Mouse (Mus musculus): Measurements from ENCODE around the gene Cnga1.
A peak's percentile ranks its signal among the peaks of the same experiment; 100 is the strongest.
"Not testable (repeated sequence)": the region's sequence is repeated elsewhere in the genome, so short reads cannot be mapped to it uniquely, and the experiment has no call there.

Gene Cnga1

DNA sequence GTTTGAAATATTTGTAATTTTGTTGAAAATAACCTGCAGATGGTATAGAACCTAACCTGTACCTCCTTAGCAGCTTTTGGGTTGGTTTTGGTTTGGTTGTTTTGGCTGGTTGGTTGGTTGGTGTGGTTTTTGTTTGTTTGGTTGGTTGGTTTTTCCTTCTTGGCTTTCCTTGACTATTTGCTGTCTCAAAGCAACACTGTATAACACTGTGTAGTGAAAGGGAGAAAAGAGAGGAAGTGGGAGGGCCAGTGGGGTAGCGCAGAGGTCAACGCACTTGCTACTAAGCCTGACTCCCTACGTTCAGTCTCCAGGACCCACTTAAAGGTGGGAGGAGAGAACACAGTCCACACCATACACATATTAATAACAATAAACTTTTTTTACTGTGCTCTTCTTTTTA lies 7.5 kb downstream of the Cnga1 start:
- DNase-seq = no peak

DNA sequence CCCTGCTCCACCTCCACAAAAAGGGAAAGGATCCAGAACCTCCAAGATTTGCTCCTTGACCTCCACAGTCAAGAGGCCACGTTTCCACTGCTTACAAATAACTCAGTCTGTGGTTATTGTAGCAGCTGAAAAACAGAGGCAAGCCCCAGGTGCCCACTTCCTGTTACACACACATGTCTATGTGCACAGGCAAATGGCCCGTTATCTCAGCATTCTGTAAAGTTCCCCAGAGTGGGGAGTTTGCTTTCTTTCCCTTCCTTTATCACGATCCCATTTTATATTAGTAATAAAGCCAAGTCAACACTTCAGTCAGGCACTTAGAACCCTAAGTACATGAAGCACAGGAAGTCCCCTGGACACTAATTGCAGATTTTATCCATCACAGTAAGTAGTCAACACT lies 8.0 kb downstream of the Cnga1 start:
- no peak for DNase-seq

DNA sequence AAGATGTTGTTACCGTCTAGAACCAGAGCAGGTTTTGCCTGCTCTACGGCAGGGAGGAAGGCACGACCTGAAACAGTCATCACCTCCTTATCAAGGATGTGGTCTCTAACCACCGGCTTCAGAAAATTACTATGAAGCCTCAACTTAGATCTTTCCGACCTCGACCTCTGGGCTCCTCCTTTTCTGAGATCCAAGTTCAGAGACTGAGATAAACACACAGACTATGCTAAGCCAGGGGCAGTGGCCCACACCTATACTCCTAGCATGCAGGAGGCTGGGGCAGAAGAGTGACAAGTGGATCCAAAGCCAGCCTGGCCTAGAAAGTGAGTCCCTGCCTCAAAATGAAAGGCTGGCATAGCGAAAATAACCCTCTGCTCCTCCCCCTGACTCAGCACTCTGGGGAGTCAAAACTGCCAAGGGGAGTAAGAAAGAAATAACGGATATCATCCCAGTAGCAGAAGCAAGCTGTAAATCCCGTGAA lies 9.2 kb downstream of the Cnga1 start:
- DNase-seq = no peak

DNA sequence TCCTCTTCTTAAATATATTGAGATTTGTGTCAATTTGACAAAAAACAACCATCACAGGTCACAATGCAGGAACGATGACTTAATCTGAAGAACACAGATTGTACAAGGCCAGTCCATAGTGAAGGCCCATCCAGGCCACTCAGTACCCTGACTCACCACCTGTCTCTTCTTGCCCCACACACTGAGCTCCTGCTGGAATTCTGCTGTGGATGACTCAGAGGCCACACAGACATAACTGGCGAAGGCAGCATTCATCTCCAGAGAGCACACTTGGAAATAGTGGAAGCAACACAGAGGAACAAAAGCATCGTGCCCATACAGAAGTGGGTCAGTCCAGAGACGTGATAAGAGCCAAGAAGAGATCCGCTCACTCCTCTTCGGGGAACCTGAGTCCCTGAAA lies 14.0 kb downstream of the Cnga1 start:
- DNase-seq = no peak

DNA sequence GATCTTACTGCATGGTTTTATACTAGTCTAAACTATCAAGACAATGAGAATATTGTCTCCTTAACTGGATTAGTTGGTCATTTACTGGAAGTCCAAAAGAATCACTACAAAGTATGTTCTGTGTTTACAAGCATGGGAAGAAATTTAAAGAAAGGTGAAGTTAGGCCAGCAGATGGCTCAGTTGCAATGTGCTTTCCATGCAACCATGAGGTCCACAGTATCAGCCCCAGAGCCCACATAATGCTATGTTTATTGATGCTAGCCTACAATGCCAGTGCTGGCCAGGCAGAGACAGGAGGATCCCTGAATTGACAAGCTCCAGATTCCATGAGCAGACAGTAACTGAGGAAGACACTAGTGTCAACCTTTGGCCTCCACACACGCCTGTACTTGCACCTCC lies 23.1 kb downstream of the Cnga1 start:
- DNase-seq = no peak

DNA sequence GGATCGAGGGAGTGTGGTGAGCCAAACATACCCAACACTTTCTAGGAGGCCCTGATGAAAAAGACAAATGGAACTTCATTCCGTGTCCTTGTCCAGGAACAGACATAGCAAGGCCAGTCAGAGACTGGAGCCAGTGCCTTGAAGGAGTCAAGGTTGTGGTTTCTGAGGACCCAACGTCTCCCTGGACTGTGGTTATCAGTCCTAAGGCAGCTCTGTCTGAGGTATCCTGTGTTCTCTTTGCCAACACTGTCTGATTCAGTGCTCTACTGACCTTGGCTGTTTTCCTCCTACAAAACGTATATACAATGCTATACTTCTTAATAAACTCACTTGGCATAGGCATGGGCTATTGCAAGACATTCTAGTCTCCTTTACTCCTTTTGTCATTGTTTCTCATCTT lies 26.7 kb downstream of the Cnga1 start:
- DNase-seq = no peak

DNA sequence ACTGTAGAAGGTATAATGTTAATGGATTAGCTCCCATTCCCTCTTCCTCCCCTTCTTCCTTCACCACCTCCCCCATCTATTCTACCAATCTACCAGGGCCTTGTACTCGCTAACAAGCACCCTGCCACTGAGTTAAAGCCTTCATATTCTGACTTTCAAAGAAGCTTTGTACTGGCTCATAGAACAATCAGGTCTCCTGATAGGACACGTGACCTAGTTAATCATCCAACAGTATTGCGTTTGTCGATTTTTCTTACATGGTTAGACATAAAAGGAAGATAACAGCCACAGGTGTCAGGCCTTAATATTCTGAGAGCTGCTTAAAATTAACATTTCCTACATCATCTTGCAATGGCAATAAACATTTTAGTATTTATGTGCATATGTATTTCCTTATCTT lies 40.9 kb downstream of the Cnga1 start:
- no peak for DNase-seq

DNA sequence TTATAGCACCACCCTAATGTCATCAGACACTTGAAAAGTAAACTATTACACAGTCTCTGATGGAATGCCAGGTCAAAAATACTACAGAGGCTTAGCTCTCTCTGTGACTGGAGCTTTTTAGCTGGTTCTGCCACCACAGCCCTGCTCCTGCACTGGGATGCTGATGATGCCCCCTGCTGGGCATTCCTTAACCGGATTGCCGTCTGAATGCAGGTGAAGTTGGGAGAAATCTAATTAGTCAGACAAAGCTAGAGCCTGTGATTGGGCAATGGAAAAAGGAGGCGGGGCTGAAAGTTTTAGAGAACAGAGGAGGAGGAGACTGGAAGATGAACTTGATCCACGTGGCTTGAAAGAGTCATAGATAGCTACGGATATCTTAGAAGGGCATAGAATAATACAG lies 43.1 kb downstream of the Cnga1 start:
- DNase-seq = peak; percentile 12 to 18

DNA sequence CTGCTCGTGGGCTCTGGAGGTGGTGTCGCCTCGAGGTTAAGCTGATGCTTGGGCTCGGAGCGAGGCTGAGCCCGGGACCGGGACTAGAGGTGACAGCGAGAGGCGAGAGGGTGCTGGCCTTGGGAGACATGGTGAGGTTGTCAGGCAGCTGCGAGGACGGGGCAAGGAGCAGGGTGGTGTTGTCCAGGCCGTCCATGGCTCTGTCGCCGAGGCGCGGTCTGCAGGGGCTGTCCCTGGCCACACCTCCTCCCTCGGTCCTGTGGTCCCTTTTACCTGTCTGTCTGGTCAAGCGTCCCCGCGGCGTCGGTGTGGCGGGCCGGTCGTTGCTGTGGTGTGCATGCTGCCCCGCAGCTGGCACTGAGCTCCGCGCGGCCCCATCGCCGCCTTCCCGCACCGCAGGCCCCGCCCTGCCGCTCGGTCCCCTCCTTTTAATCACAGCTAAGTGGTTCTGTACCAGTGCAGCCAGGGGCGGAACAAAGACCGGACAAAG lies 56.8 kb downstream of the Cnga1 start, which contains the start of gene Gm5868:
Gm5868 (minus strand) TSS at position 360 of the 490 bp plus-strand sequence.
- DNase-seq = no peak

DNA sequence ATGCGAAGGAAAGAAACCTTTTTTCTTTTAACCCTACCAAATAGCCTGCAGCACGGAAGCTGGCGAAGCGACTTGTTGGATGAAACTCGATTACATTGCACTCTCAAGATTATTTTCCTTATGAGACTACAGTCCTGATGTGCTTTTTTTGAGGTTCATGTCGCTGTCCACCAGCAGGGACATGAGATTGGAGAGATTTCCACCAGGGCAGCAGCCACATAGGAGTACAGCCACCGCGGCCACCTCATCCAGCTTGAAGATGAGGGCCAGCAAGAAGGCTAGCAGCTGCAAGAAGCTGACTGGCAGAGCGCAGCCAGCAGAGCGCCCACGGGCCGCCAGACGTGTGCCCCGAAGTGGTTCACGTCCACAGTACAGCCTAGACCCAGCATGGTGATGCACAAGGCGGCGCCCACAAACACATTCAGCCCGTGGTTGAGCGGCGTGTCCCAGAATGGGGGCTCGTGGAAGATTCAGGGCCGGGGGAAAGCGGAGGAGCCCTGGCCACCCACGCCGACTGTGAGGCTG lies 57.3 kb downstream of the Cnga1 start:
- DNase-seq = not testable (repeated sequence)

DNA sequence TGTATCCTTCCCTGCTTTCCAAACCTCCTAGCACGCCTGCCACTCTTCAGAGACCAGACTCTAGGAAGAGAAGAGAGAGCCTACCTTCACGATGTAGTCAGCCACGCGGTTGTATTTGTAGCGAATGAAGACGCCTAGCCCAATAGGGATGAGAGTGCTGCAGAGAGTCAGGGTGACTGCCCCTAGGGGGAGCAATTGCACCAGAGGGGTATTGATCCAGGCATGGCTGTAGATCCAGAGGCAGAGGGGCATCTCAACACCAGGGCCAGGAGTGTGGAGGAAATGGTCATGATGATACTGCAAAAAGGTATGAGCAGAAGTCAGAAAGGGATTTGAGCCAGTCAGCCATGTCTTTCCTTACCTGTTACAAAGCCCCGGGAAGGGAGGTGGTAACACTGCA lies 58.0 kb downstream of the Cnga1 start:
- not testable (repeated sequence) for DNase-seq

DNA sequence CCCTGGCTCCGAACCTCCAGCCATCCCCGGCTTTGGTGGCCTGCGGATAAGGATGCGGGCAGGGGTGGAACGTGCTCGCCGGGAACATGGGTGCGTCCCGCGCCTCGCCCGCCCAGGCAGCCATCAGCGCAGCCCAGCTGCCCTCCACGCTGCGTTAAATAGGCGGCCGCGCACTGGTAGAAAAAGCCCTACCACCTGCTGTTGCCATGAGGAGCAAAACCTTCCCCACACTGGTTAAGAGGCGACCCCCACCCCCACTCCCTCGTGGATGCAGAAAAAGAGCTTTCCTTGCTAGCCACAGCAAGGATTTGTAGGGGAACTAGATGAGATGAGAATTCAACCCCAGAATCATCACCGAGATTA lies 63.1 kb downstream of the Cnga1 start, which contains the start of gene Zar1:
Zar1 (minus strand) TSS at position 285 of the 363 bp plus-strand sequence.
- DNase-seq = not testable (repeated sequence)

DNA sequence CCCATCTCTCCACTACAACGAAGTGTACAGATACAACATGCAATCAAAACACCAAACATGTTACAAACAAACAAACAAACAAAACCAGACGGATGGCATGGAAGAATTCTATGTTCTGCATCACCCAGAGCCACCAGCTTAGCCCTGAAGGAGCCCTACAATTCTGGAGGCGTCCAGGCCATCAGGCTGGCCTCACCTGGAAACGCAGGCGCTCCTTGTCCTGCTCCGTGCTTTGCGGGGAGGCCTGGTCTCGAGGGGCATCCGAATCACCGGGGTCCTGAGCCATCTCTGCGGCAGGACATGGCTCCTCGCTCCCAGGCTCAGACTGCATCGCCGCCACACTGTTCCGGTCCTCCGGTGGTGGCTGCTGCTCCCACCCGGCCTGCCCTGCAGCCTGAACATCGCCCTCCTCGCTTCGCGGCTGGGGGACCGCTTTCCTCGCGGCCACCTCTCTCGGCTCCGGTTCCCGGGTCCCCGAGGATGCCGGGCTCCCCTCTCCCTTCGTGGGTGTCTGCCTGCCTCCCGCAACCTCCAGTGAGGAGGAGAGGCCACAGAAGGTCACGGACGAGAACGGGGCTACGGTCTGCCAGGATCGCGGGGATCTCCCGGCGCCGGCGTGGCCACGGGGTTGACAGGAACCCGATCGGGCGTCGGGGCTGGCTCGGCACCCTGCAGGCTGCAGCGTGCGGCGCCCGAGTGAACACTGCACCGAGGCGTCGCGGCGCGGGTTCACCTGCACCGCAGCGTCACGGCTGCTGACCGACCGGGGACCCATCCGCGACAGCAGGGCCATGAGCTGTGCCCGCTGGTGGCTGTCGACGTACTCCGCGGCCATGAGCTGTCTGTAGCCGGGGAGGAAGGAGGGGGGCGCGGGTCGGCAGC lies 63.7 kb downstream of the Cnga1 start:
- DNase-seq = not testable (repeated sequence)

DNA sequence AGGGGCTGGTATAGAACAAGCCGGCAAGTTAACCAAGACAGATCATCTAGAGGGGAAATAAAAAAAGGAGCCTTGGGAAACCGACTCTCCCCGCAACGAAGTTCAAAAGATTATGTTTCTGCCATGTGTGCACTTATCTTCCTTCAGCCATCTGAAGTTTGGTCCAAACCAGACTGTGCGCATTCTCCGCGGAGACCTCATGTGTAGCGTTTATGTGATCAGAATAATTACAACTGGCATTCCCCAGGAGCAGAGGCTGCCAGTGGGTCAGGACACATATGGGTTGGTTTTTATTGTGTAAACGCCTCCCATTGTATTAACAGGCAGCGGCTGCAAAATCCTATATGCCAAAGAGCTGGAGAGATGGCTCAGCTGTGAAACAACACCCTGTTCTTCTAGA lies 64.5 kb downstream of the Cnga1 start:
- not testable (repeated sequence) for DNase-seq

DNA sequence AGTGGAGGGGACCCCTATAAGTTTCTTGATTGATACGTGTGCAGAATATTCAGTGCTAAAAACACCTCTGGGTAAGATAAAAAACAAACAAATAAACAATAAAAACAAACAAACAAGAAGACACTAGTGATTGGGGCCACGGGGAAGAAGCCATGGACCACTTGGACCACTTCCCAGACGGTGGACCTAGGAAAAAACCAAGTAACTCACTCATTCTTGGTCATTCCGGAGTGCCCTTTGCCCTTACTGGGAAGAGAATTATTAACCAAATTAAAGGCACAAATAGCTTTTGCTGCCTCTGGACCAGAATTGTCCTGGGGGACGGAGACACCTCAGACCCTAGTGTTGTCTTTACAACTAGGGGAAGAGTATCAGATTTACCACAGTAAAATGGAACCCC lies 78.5 kb downstream of the Cnga1 start:
- DNase-seq = no peak

DNA sequence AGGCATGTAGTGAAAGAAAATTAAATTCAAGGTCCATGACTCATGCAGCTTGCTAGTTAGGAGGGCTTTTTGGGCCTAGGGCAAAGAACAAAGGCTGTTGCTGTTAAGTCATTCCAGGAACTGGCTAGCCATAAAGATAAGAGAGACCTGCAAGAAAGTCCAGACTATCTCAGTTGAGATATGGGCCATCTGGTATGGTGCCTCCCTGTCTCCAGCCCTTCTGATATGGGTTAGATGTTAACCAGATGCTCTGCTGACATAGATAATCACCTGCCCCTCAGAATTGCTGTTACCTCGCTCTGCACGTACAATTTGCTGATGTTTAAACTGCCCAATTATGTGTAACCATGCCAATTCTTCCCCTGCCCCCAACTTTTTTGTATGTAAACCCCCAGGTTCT lies 80.9 kb downstream of the Cnga1 start:
- not testable (repeated sequence) for DNase-seq

DNA sequence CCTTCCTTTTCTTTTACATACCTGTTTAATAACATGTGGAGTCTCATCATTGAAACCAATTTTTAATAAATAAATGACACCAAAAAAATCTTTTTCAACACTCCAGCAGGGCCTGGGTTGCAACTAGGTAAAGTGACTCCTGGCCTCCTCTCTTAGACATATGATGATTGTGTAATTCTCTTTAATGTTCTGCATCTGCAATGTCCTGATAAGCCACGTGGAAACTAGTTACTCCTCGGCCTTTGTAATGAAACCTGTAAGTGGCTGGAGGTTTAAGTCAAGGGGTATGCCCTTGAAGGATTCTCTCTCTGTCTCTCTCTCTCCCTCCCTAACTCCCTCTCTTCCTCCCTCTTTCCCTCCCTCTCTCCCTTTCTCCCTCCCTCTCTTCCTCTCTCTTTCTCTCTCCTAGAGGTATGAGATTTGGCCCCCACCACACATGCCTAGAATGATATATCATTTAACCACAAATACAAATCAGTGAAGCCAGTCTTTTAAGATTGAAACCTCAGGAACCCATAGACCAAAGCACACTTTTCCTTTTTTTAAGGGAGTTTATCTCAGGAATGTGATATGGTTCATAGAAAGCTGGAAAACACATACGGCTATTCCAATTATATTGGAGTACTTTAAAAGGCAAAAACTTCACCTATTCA lies 83.0 kb downstream of the Cnga1 start:
- DNase-seq = no peak

DNA sequence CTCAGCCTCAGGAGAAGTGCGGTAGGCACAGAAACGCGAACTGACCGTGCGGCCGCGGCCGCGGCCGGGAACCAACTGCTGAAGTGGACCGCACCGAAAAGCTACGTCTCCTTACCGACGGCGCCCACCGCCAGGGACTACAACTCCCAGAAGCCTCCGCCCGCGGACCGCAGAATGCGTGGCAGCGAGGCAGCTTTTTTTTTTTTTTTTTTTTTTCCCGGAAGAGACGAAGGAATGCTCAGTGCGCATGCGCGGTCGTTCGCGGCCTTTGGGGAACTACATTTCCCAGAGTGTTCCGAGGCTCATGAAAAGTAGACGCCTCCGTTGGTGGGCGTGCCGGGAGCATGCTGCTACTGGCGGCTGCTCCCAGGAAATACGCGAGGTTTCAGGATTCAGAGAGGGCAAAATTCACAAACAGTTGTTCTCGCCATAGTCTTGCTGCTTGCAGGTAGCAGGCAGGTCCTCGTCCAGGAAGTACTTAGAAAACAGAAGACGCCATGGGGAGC lies 84.5 kb downstream of the Cnga1 start, which contains the start of gene Nfxl1:
Nfxl1 (minus strand) TSS at position 141 of the 506 bp plus-strand sequence.
- peak; percentile 98 for DNase-seq

DNA sequence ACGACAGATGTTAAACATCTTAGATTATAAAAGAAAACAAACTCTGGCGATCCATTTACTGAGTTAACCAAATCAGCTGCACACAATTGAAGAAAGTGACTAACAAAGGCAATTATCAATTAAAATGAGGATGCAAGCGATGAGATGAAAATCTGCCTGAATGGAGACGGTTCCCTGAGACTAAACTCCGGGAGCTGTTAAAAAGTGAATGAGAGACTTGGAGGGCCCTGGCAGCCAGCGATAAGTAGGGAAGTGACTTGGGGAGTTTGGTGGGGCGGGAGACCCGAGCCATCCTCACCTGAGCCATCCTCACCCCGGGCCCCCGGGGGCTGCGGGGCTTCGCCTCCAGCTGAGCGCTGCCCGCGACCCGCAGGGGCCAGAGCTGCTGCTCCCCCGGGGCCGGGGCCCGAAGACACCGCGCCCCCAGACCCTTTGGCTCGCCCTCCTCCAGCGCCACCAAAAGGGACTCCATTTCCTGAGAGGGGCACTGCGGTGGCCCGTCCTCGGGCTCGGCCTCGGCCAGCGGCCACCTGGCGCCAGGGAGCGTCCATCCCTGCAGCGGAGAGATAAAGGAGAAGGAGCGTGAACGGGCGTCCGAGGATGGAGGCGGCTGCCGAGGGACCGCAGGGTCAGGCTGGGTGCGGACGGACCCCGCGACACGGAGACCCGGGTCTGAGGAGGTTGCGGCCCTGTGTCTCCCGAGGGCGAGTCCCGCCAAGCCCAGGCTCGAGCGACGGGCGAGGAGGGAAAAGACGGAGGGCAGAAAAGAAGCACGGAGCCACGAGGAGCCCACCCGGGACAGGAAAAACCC lies 85.2 kb downstream of the Cnga1 start:
- peak; percentile 49 to 68 for DNase-seq

DNA sequence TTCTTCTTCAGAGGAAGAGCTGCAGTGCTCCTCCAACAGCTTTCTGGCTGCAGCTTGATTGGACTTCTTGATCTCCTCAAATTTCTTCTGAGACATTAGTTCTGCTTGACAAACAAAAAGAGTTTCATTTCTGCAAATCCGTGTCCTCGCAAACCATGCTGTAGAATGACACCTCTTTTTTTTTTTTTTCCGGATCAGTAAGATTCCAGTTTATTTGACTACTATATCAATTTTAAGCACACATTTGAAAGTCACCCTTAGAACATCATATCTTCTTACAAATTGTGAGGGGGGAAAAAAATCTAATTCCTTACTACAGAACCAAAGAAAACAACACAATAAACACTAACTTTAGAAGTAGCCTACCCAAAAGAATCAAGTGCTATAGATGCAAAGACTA lies 87.8 kb downstream of the Cnga1 start:
- DNase-seq = no peak
